Mouse (Mus musculus): ENCODE results near the gene Pdlim1. TPM values are rescaled to one million over a fixed set of nuclear protein-coding genes. Genes with fewer than 3 reads are reported as not detected.

Gene Pdlim1
- 5.0 and 8.4 TPM in 2 replicates for polyA plus RNA-seq (2015; fragmentation: Nextera tagmentation; extraction: Ambion mirVana)

DNA sequence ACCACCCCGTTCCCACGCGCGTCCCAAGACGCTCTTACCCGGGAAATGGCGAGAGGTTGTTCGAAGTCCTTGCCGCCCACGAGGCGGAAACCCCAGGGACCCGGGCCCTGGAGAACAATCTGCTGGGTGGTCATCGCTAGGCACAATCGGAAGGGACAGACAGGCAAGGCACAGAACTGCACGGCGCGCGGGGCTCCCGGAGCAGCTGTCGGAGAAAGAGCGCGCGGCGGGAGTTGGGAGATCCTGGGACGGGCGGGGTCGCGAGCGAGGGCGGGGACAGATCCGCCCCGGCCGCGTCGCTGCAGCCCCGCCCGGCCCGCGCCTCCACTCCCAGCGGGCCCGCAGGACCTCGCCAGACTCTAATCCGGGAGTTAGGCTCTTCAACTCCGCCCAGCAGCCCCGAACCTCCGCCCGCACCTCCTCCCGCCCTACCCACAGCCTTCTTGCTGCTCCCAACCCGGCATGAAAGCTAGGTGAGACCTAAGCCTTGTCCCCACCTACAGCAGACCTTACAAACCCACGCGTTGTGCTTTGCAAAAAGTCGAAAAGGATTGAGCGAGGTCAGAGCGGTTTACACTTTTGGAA, at the start of gene Pdlim1:
TSS of gene Pdlim1 (minus strand) at position 535 of the 585 bp plus-strand sequence.
- peak; percentile 54 for ATAC-seq

GRCm38 (mm10) chr19:40319199-40319598, 47.6 kb upstream of the Pdlim1 start:
- no peak overlapping the region for H3K27ac ChIP-seq (ENCODE audit: low read length)
- 84% methylated on average over 3 of the region's 3 CpGs for WGBS
- no peak for ATAC-seq
- H3K4me1 ChIP-seq (ENCODE audit: control insufficient read depth, insufficient read depth, low read length): no peaks in the 10 kb centered on the region
- H3K27me3 ChIP-seq (ENCODE audit: control insufficient read depth, insufficient read depth, low read depth, low read length): no peaks in the 10 kb centered on the region
- H3K9ac ChIP-seq (ENCODE audit: low read depth, low read length): no peak overlapping the region
- no peak overlapping the region for H3K4me3 ChIP-seq (ENCODE audit: low read depth, low read length)
- no peaks in the 10 kb centered on the region for H3K9me3 ChIP-seq (replicated peaks; ENCODE audit: control insufficient read depth, low read length, poor library complexity, severe bottlenecking)
- no peak overlapping the region for H3K4me2 ChIP-seq (ENCODE audit: low read length)
- H3K36me3 ChIP-seq (ENCODE audit: control insufficient read depth, insufficient read depth, low read length): peaks cover 18% of the 10 kb centered on the region

More for the DNA sequence above, at the start of gene Pdlim1:
- Histone ChIP-seq H3K4me1 (ENCODE audit: control insufficient read depth, insufficient read depth, low read length) (peaks cover 6% of the 10 kb centered on the region), H3K4me3 (ENCODE audit: low read depth, low read length) (peak within 1 kb of the TSS; percentile 54), H3K27me3 (ENCODE audit: control insufficient read depth, insufficient read depth, low read depth, low read length) (peaks cover 27% of the 10 kb centered on the region), H3K9me3 (replicated peaks; ENCODE audit: control insufficient read depth, low read length, poor library complexity, severe bottlenecking) (no peaks in the 10 kb centered on the region), H3K9ac (ENCODE audit: low read depth, low read length) (peak within 1 kb of the TSS; percentile 54), H3K4me2 (ENCODE audit: low read length) (peak within 1 kb of the TSS; percentile 97), H3K27ac (ENCODE audit: low read length) (no peak within 1 kb of the TSS), H3K36me3 (ENCODE audit: control insufficient read depth, insufficient read depth, low read length) (no peaks in the 10 kb centered on the region)
- 1% methylated on average over 26 of the region's 54 CpGs for WGBS

- Histone ChIP-seq H3K36me3 (ENCODE audit: control insufficient read depth, insufficient read depth, low read length) (peaks cover 22% of the 10 kb centered on the region), H3K4me2 (ENCODE audit: low read length) (no peak overlapping the region)
- 22% methylated on average over 6 of the region's 6 CpGs for WGBS
Measured at GRCm38 (mm10) chr19:40318511-40318910, 46.9 kb upstream of the Pdlim1 start.

GRCm38 (mm10) chr19:40317001-40317400, 45.4 kb upstream of the Pdlim1 start:
- 63% methylated on average over 4 of the region's 4 CpGs for WGBS
- Histone ChIP-seq H3K36me3 (ENCODE audit: control insufficient read depth, insufficient read depth, low read length) (peaks cover 26% of the 10 kb centered on the region), H3K27ac (ENCODE audit: low read length) (no peak overlapping the region), H3K4me2 (ENCODE audit: low read length) (no peak overlapping the region), H3K27me3 (ENCODE audit: control insufficient read depth, insufficient read depth, low read depth, low read length) (no peaks in the 10 kb centered on the region), H3K9ac (ENCODE audit: low read depth, low read length) (no peak overlapping the region), H3K9me3 (replicated peaks; ENCODE audit: control insufficient read depth, low read length, poor library complexity, severe bottlenecking) (no peaks in the 10 kb centered on the region), H3K4me3 (ENCODE audit: low read depth, low read length) (no peak overlapping the region), H3K4me1 (ENCODE audit: control insufficient read depth, insufficient read depth, low read length) (no peaks in the 10 kb centered on the region)
- no peak for ATAC-seq

More at GRCm38 (mm10) chr19:40318511-40318910, 46.9 kb upstream of the Pdlim1 start:
- Histone ChIP-seq H3K4me1 (ENCODE audit: control insufficient read depth, insufficient read depth, low read length) (no peaks in the 10 kb centered on the region), H3K9ac (ENCODE audit: low read depth, low read length) (no peak overlapping the region), H3K9me3 (replicated peaks; ENCODE audit: control insufficient read depth, low read length, poor library complexity, severe bottlenecking) (no peaks in the 10 kb centered on the region), H3K27ac (ENCODE audit: low read length) (no peak overlapping the region), H3K4me3 (ENCODE audit: low read depth, low read length) (no peak overlapping the region), H3K27me3 (ENCODE audit: control insufficient read depth, insufficient read depth, low read depth, low read length) (no peaks in the 10 kb centered on the region)
- ATAC-seq: no peak

DNA sequence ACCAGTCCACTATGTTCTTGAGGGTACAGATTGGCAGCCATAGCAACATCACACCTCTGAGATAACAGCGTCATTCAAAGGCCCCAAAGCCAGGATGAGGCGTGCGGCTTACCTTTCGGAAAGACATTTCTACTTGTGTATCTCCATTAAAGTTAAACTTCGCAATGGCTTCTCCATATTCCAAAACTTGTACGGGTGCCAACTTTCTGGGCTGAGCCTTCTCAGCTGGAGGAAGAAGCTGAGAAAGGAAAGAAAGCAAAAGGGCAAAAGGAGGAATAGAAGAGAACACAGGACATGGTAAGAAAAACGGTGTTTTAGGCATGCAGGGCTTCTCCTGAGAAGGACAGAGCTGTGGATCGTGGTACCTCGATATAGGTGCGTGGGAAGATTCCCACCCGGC, 42.6 kb upstream of the Pdlim1 start:
- Histone ChIP-seq H3K4me2 (ENCODE audit: low read length) (no peak overlapping the region), H3K36me3 (ENCODE audit: control insufficient read depth, insufficient read depth, low read length) (peaks cover 38% of the 10 kb centered on the region), H3K27me3 (ENCODE audit: control insufficient read depth, insufficient read depth, low read depth, low read length) (no peaks in the 10 kb centered on the region), H3K4me1 (ENCODE audit: control insufficient read depth, insufficient read depth, low read length) (no peaks in the 10 kb centered on the region), H3K9ac (ENCODE audit: low read depth, low read length) (no peak overlapping the region), H3K27ac (ENCODE audit: low read length) (no peak overlapping the region), H3K4me3 (ENCODE audit: low read depth, low read length) (no peak overlapping the region), H3K9me3 (replicated peaks; ENCODE audit: control insufficient read depth, low read length, poor library complexity, severe bottlenecking) (no peaks in the 10 kb centered on the region)
- no peak for ATAC-seq
- WGBS: 93% methylated on average over 11 of the region's 11 CpGs

DNA sequence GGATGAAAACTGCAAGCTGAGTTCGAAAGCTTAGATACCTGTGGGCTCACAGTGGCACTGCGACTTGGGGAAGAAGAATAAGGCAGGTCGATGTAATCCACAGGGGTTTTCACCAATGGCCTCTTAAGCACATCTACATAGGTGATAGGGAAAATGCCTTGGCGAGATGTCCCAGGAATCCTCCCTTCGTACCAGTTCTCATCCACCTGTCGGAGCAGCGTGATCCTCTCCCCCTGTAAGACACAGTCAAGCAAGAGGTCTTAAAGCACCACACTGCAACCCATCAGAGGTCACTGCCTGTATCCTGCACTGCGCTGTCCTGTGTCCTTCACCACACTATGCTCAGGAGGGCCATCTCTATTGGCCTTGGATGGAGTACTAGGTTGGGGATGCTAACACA, 40.0 kb upstream of the Pdlim1 start:
- H3K36me3 ChIP-seq (ENCODE audit: control insufficient read depth, insufficient read depth, low read length): peaks cover 44% of the 10 kb centered on the region
- H3K4me1 ChIP-seq (ENCODE audit: control insufficient read depth, insufficient read depth, low read length): no peaks in the 10 kb centered on the region
- WGBS: 93% methylated on average over 8 of the region's 8 CpGs
- no peak overlapping the region for H3K9ac ChIP-seq (ENCODE audit: low read depth, low read length)
- H3K9me3 ChIP-seq (replicated peaks; ENCODE audit: control insufficient read depth, low read length, poor library complexity, severe bottlenecking): no peaks in the 10 kb centered on the region
- no peak for ATAC-seq
- no peaks in the 10 kb centered on the region for H3K27me3 ChIP-seq (ENCODE audit: control insufficient read depth, insufficient read depth, low read depth, low read length)
- no peak overlapping the region for H3K4me3 ChIP-seq (ENCODE audit: low read depth, low read length)
- H3K27ac ChIP-seq (ENCODE audit: low read length): no peak overlapping the region
- no peak overlapping the region for H3K4me2 ChIP-seq (ENCODE audit: low read length)

- no peak for ATAC-seq
- Histone ChIP-seq H3K36me3 (ENCODE audit: control insufficient read depth, insufficient read depth, low read length) (peaks cover 44% of the 10 kb centered on the region), H3K9me3 (replicated peaks; ENCODE audit: control insufficient read depth, low read length, poor library complexity, severe bottlenecking) (no peaks in the 10 kb centered on the region), H3K27me3 (ENCODE audit: control insufficient read depth, insufficient read depth, low read depth, low read length) (no peaks in the 10 kb centered on the region), H3K9ac (ENCODE audit: low read depth, low read length) (no peak overlapping the region), H3K4me1 (ENCODE audit: control insufficient read depth, insufficient read depth, low read length) (no peaks in the 10 kb centered on the region), H3K27ac (ENCODE audit: low read length) (no peak overlapping the region), H3K4me2 (ENCODE audit: low read length) (no peak overlapping the region), H3K4me3 (ENCODE audit: low read depth, low read length) (no peak overlapping the region)
- WGBS: 87% methylated on average over 15 of the region's 15 CpGs
Measured at GRCm38 (mm10) chr19:40310410-40311130, 38.9 kb upstream of the Pdlim1 start.

DNA sequence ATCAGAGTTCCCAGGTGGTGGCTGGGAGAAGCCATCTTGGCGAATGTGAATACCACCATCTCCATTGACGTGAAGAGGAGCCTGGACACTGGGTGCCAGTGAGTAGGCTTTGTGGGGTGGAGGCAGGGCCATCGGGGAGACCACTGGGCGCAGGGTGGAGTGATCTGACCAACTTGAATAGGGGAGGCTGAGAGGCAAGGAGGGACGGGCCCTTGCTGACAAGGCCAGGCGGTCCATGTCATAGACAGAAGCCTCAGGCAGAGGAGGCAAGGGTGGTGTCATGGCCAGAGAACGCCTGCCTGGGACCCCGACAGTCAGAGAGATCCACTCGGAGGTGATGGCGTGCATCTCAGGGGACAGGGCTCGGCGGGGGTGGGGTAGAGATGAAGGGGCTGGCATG, 38.3 kb upstream of the Pdlim1 start:
- Histone ChIP-seq H3K9me3 (replicated peaks; ENCODE audit: control insufficient read depth, low read length, poor library complexity, severe bottlenecking) (no peaks in the 10 kb centered on the region), H3K9ac (ENCODE audit: low read depth, low read length) (no peak overlapping the region), H3K27ac (ENCODE audit: low read length) (no peak overlapping the region), H3K36me3 (ENCODE audit: control insufficient read depth, insufficient read depth, low read length) (peaks cover 44% of the 10 kb centered on the region), H3K4me2 (ENCODE audit: low read length) (no peak overlapping the region), H3K4me1 (ENCODE audit: control insufficient read depth, insufficient read depth, low read length) (no peaks in the 10 kb centered on the region), H3K27me3 (ENCODE audit: control insufficient read depth, insufficient read depth, low read depth, low read length) (no peaks in the 10 kb centered on the region), H3K4me3 (ENCODE audit: low read depth, low read length) (no peak overlapping the region)
- WGBS: 95% methylated on average over 12 of the region's 12 CpGs
- no peak for ATAC-seq

DNA sequence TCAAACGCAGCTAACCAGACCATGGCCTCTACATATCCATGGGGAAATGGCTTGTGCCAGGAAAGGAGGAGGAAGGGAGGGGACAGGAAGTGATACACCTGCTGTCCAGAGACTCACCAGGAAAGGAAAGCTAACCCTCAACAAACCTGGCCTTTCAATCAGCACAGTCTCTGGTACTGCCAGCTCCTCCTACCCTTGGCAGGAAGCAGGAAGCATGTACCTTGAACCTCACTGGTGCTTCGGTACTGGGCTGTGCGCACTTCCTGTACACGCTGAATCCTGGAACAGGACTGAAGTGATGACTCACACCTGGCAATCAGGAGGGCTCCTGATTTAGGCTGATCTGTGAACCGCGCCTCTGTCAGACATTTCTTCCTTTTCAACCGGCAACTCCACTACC, 35.9 kb upstream of the Pdlim1 start:
- no peak overlapping the region for H3K9ac ChIP-seq (ENCODE audit: low read depth, low read length)
- no peak for ATAC-seq
- H3K4me3 ChIP-seq (ENCODE audit: low read depth, low read length): no peak overlapping the region
- H3K4me2 ChIP-seq (ENCODE audit: low read length): no peak overlapping the region
- no peaks in the 10 kb centered on the region for H3K9me3 ChIP-seq (replicated peaks; ENCODE audit: control insufficient read depth, low read length, poor library complexity, severe bottlenecking)
- no peaks in the 10 kb centered on the region for H3K4me1 ChIP-seq (ENCODE audit: control insufficient read depth, insufficient read depth, low read length)
- H3K27ac ChIP-seq (ENCODE audit: low read length): no peak overlapping the region
- 88% methylated on average over 7 of the region's 7 CpGs for WGBS
- peaks cover 31% of the 10 kb centered on the region for H3K36me3 ChIP-seq (ENCODE audit: control insufficient read depth, insufficient read depth, low read length)
- no peaks in the 10 kb centered on the region for H3K27me3 ChIP-seq (ENCODE audit: control insufficient read depth, insufficient read depth, low read depth, low read length)

Measured in midbrain, embryonic 16.5 days (tissue).